Mouse (Mus musculus) left cerebral cortex, postnatal 10 days (tissue): ENCODE measurements around the gene Lrrc4. TPM values are rescaled to one million over a fixed set of nuclear protein-coding genes. Genes with fewer than 3 reads are reported as not detected.
A peak's percentile ranks its signal among the peaks of the same experiment; 100 is the strongest.

Experiments
- DNase-seq, 2 experiments: peaks; one replicate each; pipeline ENCODE4 v3.0.0; 2021 to 2022; ENCODE audit warnings: low spot score in 2 of 2, mixed read lengths in 1 of 2; ENCODE audit errors: extremely low spot score in 1 of 2
- intact Hi-C: fragments of 180-260 bp; cut with DNase I; formaldehyde crosslinking; loops from one replicate; pipeline ENCODE4 v1.15.1; 2025
- total RNA-seq, 2 experiments: library from RNA; stranded (reverse); gene quantifications; 2 replicates each; pipeline ENCODE4 v1.2.3; 2021

Lrrc4 gene
- total RNA-seq, 2 experiments from 2014 or later = 73.3 to 73.8 TPM

- DNase-seq = no peak
- intact Hi-C loops = no loop called here
These were observed 36.2 kb downstream of the Lrrc4 start for GRCm38 (mm10) chr6:28795380-28795779.

- intact Hi-C loops = no loop called here
- DNase-seq = no peak
These were observed 39.7 kb downstream of the Lrrc4 start for GRCm38 (mm10) chr6:28791809-28792208.

- intact Hi-C loops = no loop called here
- no peak for DNase-seq
These were observed 40.4 kb downstream of the Lrrc4 start for GRCm38 (mm10) chr6:28791183-28791582.

DNA sequence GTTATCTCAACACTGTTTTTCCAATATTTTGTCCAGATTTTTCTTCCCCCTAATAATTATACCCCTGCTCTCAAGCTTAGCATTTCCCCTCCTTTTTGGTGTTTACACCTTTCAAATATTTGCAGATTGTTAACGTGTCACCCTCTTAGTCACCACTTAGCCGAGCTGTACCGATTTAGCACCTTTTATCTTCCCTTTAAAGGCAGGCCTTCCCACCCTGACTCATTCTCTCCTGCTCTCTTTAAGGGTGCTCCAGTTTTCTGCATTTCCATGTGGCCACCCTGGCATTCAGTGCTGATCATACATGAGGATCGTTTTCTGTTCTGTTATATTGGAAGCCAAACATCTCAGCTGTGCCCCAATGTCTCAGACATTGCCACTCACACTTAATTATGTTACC is 41.9 kb downstream of the Lrrc4 start:
- intact Hi-C loops = no loop called here
- DNase-seq = no peak

DNA sequence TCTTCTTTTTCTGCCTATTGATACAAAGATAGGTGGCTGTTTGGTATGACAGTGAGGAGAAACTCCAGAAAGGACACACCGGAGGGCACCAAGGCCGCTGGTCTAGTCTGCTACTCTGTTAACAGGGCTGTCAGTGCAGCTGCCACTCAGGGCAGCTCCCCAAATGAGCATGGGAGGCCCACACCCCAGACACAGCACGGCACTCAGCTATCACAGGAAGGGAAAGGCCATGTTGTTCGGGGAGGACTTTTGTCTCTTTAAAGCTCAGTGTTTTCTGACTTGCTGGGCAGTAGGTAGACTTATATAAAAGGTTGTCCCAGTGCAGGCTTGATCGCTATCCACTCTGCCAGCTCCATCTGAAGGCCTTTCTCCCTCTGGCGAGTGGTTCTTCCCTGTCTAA is 44.4 kb downstream of the Lrrc4 start:
- intact Hi-C loops = no loop called here
- no peak for DNase-seq

DNA sequence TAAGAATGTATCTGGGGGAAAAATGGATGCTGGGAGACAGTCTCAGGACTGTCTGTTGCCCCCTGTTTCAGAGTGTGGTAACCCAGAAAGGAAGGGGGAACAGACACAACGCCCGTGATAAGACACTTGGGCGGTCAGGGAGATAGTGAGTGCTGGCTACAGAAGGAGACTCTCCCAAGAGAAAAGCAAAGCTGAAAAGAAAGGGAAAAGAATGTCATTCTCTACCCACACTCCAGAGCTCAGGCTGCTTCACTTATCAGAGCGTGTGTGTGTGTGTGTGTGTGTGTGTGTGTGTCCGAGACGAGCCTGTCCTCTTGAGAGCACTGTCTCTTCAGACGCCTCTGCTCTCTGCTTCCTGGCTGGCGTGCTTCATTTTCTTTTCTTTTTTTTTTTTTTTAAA is 45.8 kb downstream of the Lrrc4 start:
- no peak for DNase-seq
- intact Hi-C loops = no loop called here

GRCm38 (mm10) chr6:28783953-28784352 is 47.6 kb downstream of the Lrrc4 start:
- intact Hi-C loops = no loop called here
- no peak for DNase-seq

DNA sequence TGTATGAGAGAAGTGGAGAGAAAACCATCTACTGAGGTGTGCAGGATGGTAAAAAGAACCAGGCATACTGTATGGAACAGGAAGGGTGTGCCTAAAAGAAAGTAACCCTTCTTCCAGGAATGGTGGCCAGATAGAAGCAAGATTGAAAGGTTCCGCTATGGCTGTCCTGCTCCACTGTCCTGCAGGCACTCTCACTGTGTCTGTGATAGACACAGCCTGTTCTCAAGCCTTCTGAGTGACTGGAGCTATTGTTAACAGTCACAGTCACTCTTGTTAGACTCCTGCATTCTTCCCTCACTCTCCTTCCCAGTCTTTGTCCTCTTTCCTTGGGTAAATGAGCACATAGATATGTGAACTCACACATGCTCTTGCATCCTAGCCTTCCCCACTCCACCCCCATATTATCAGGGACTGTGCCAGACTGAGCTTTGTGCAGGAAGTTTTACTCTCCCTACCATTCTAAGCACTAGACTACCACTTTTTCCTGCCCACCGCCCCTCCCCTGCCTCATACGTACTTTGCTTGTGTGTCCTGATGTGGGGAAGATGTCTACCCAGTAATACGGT is 48.4 kb downstream of the Lrrc4 start:
- intact Hi-C loops = no loop called here
- DNase-seq = no peak

- peak; percentile 25 to 65 for DNase-seq
- intact Hi-C loops = no loop called here
These were observed 49.9 kb downstream of the Lrrc4 start for GRCm38 (mm10) chr6:28781696-28782095.

- intact Hi-C loops = no loop called here
- no peak for DNase-seq
These were observed 60.2 kb downstream of the Lrrc4 start for GRCm38 (mm10) chr6:28771331-28771730.

- no peak for DNase-seq
- intact Hi-C loops = no loop called here
These were observed 63.6 kb downstream of the Lrrc4 start for GRCm38 (mm10) chr6:28767891-28768481.

GRCm38 (mm10) chr6:28766622-28767021 is 64.9 kb downstream of the Lrrc4 start:
- intact Hi-C loops = no loop called here
- no peak for DNase-seq

DNA sequence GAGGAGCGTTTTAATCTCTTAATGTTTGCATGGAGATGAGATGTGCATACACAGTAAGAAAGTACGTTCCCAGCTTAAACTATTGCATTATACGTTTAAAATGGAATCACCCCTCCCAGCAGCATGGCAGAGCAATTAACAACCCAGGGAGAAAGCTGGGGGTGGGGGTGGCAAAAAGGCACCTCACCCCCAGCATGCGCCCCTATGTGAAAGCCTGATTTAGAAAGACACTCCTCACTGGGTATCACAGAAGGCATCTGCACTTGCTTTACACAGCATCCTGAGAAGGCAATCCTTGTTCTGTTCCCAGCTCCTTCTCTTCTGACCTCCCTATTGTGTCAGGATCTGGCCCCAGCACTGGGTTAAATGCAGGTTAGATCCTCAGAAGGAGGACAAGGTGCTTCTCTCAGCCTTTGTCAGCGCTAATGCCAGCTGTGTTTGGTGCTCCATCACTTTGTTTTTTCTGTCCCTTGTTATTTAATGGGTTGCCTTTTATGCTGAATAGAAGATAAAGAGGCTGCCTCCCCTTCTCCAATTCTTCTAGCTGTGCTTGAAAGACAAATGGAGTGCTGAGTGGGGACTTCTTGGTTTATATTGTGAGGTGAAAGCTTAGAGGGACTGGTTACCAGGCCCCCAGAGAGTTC is 69.3 kb downstream of the Lrrc4 start:
- no peak for DNase-seq
- intact Hi-C loops = no loop called here

- intact Hi-C loops = no loop called here
- no peak for DNase-seq
These were observed 69.8 kb downstream of the Lrrc4 start for GRCm38 (mm10) chr6:28761728-28762127.

GRCm38 (mm10) chr6:28758293-28758692 is 73.3 kb downstream of the Lrrc4 start:
- DNase-seq = no peak
- intact Hi-C loops = no loop called here

- intact Hi-C loops = no loop called here
- peak; percentile 69 to 79 for DNase-seq
These were observed 75.1 kb downstream of the Lrrc4 start for GRCm38 (mm10) chr6:28756306-28757018.

DNA sequence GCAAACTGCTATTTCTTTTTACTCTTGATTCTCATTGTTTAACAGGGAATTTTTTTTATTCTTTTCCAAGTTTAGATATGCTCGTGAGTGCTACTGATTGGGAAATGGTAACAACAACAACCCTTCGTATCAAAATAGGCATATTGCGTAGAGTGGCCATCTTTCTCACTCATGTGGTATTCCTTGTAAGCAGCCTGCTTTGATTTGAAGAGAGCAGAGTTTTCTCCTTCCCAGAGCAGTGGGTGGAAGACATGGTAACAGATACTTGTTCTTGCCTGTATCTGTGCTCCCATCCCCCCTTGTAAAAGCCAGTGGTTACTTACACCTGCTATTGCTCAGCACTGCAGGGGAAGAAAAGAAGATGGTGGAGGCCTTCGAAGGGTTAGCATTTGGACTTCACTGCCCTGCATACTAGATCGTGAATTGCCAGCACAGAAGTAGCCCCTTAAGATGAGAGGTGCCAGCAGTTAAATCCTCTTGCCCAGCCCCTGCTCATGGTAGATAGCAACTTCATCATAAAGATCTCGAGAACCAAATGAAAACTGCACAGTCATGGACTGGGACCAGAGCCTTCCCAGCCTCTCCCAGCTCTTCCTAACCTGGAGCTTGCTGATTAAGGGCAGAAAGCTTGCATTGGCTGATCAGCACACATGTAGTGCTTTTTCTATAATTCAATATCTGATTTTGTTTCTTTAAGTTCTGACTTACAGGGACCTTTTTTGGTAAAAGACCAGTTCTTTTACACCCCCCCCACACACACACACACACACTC is 77.2 kb downstream of the Lrrc4 start:
- peak in 1 of 2 experiments; percentile 45 for DNase-seq
- intact Hi-C loops = loop anchor here (5.0 kb wide), 3 partner anchors 47 to 202 kb away; no protein-coding TSS in a partner anchor

- peak in 1 of 2 experiments; percentile 51 for DNase-seq
- intact Hi-C loops = loop anchor here (5.0 kb wide), 3 partner anchors 46 to 201 kb away; no protein-coding TSS in a partner anchor
These were observed 77.9 kb downstream of the Lrrc4 start for GRCm38 (mm10) chr6:28753681-28754080.

DNA sequence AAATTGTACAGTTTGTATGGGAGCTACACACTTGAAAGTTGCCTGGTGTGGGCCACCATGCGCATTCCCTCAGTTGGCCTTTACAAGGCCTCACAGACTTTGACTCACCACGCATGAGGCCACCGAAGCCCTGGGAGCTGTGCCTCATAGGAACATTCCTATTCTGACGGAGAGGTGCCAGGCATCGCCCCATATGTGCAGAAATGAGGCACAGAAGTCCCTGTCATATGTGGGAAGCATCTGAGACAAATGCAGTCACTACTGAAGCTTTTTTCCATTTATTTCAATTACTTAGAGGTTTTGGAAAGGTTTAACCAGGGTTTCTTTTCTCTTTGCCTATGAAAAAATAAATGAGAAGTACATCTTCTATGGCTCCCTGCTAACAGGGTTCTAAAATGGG is 78.3 kb downstream of the Lrrc4 start:
- intact Hi-C loops = loop anchor here (5.0 kb wide), 3 partner anchors 46 to 201 kb away; no protein-coding TSS in a partner anchor
- peak in 1 of 2 experiments; percentile 52 for DNase-seq
